Mouse (Mus musculus): ENCODE results near the gene Hrnr.

Gene Hrnr

DNA sequence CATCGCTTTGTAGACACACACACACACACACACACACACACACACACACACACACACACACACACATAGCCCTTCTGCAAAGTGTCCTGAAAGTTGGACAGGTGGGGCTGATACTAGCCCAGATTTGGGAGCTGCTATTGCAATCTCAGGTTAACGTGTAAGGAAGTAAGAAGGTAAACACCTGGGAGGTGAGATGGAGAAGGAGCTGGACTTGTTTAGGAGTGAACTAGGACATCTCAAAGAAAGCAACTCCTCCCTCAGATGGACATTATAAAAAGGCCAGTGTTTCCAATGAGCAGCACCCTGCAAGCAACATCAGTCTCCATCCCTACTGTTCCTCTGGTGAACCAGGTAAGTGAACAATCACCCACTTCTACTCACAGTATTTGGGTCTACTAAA lies at the start of gene Hrnr:
Gene Hrnr, plus strand, starts transcription at position 301 of the 400 bp plus-strand sequence.
- no peak for DNase-seq (ENCODE audit: low spot score in 2 of 2)

DNA sequence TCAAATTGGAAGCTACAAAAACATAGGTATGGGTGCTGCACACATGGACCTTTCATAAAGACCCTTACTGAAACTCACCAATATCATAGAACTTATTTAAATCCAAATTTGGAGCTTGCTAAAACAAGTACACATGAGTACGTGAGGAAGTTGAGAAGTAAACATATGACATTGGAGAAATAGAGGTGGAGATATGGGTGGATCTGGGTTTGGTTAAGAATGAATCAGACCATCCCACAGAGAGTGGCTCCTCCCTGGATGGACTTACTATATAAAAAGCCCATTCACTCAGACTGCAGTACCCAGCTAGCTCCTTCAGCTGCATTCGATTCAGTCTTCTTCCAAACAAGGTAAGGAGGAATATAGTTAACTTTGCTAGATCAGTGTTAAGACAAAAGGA lies 46.3 kb upstream of the Hrnr start, which contains the start of gene Flg:
Gene Flg, plus strand, starts transcription at position 301 of the 400 bp plus-strand sequence.
- DNase-seq (ENCODE audit: low spot score in 2 of 2), result no peak

DNA sequence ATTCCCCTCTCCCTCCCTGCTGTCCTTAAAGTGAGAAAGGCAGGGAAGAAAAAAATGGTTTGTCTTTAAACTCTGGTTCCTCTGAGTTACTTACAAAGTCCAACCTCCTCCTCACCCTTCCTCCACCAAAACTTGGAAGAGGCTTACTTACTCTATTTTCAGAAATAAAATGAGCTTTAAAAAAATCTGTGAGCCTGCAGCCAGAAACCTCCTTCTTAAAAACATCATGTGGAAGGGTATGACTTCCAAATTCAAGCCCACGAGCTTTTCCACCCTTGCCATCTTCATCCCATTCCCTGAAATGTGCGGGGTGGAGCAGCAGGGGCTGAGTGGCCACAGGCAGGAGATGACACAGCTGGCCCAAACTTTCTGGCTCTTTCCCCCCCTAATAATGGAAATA lies 22.0 kb upstream of the Hrnr start:
- peak; percentile 16 to 47 for DNase-seq (ENCODE audit: low spot score in 2 of 2)

DNA sequence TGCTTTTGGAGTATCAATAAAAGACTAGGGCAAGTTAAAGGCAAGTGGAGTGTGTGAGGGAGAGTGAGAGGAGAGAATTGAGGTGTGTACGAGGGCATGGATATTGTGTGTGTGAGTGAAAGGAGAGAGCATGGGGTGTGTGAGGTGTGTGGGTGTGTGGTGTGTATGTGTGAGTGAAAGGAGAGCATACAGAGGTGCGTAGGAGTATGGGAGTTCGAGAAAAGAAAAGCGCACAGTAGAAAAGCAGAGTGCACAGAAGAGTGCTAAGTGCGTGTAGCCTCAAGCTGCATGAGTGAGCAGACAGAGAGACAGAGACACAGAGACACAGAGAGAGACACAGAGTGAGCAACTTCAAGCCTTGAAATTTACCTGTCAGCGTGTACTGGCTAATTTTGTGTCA lies 19.7 kb upstream of the Hrnr start:
- peak; percentile 16 to 18 for DNase-seq (ENCODE audit: low spot score in 2 of 2)

DNA sequence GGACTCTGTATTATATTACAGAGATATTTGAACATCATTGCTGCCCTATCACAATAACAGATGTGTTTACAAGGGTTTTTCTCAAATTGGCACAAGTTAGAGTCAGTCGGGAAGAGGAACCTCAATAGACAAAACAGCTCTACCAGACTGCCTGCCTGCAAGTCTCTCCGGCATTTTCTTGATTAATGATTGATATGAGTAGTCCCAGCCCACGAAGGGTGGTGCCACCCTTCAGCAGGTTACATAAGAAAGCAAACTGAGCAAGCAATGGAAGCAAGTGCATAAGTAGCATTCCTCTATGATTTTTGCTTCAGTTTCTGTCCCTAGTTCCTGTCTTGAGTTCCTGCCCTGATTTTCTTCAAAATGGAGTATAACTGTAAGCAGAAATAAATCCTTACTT lies 17.7 kb upstream of the Hrnr start:
- DNase-seq (ENCODE audit: low spot score in 2 of 2), result no peak

DNA sequence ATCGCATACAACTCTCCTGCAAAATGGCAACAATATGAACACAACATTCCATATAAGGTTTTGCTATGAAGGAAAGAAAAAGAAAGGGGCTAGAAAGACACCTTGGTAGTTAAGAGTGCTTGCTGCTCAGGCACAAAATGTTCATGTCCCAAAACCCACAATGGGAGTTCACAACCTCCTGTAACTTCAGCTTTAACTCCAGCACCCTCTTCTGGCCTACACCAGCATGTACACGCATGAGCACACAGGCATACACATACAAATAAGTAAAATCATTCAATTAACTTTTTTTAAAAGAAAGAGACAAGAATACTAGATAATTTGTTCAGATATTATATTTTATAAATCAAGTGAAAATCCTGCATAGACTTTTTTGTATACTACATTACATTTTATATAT lies 13.4 kb upstream of the Hrnr start:
- DNase-seq (ENCODE audit: low spot score in 2 of 2), result no peak

DNA sequence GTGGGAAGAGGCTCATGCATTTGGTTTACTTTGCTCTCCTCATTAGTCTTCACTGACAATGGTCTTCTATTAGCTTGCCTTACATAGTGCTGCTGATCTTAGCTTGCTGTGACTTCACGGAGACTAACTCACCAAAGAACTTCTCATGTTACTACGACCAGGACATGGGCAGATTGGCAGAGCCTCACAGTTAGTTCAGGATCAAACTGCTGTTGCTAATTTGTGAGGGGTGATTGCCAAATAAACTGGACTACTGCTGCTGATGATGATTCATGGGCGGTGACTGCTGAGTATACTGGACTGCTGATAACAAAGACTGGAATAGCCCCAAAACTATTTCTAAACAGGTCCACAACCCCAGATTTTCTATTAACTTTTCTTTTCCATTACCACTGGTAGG lies 8.2 kb upstream of the Hrnr start:
- DNase-seq (ENCODE audit: low spot score in 2 of 2), result no peak

DNA sequence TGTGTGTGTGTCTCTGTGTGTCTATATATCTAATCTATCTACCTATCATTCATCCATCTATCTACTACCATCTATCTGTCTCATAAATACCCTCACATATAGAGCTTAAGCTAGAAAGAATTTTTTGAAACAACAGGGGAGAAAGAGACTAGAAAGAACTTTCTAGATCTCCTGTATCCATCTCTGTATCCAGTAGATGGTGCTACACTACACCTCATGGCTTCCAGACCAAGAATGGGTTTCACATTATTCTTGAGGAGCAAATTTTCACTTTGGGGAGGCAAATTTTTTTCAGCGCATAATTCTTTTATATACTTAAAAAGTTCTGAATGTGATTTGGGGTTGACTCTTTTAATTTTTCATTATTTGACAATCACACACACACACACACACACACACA lies 5.2 kb upstream of the Hrnr start:
- DNase-seq (ENCODE audit: low spot score in 2 of 2), result no peak

DNA sequence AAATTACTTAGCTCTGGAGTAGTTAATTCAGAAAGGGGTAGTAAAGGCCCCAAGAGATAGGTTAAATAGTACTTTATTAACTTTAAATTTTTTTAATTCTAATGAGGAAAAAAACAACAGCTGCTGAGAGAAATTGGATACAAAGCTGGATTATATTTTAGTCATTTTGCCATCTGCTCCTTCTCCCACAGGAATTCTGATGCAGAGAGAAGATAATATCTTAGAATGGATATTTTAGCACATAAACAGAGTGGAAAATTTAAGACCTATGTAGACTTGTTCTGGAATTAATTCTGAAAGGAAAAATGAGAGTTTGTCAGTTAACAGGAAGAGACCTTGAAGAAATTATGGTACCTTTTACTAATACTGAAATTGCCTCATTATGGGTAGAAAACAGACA lies 18.2 kb downstream of the Hrnr start:
- DNase-seq (ENCODE audit: low spot score in 2 of 2), result no peak

DNA sequence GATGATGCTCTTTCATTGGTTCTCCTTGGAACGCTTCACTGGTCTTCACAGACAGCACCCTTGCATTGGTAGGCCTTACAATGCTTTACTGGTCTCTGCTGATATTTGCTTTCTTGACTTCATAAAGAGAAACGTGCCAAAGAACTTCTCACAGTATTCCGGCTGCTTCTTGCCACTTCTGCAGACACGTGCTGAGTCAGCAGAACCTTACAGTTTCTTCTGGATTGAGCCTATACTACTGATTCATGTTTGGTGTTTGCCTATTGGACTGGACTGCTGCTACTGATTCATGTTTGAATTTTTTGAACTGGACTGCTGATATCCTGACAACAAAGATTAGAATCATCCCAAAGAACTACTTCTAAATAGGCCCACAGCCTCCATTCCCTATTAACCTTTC lies 20.5 kb downstream of the Hrnr start:
- no peak for DNase-seq (ENCODE audit: low spot score in 2 of 2)

DNA sequence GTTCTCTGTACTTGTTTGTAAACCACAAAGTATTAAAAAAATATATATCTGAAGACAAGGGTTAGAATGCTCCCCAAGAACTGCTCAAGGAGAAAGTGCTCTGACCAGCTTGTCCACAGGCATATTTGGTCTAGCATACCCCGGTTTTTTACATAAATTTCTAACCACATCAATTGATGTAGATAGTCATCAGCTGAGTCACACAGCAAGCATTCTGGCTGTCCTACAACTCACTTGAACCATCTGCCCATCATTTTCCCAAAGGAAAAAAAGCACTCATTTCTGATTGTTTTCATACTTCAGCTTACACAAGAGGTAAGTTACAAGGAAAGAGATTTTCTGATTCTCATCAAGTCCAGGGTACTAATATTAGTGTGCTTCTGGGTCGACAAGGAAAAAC lies 27.3 kb downstream of the Hrnr start:
- no peak for DNase-seq (ENCODE audit: low spot score in 2 of 2)

DNA sequence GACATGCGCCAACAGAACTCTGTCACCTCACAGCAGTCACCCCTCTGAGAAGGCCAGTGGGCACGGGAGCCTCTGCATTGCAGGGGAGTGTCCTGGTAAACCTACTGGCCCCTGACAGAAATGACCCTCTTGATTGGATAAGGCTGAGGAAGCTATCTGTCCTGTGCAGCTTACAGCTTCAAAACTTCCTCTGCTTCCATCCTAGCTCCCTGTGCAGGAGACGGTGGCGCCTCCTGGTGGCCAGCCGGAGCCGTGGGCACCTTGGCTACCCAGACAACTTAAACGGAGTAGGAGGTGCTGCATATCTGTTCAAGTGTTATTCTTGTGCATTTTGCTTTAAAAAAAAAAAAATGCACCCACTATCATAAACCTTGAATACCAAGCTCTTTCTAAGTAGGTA lies 40.5 kb downstream of the Hrnr start:
- DNase-seq (ENCODE audit: low spot score in 2 of 2), result peak in 1 of 2 experiments; percentile 65

DNA sequence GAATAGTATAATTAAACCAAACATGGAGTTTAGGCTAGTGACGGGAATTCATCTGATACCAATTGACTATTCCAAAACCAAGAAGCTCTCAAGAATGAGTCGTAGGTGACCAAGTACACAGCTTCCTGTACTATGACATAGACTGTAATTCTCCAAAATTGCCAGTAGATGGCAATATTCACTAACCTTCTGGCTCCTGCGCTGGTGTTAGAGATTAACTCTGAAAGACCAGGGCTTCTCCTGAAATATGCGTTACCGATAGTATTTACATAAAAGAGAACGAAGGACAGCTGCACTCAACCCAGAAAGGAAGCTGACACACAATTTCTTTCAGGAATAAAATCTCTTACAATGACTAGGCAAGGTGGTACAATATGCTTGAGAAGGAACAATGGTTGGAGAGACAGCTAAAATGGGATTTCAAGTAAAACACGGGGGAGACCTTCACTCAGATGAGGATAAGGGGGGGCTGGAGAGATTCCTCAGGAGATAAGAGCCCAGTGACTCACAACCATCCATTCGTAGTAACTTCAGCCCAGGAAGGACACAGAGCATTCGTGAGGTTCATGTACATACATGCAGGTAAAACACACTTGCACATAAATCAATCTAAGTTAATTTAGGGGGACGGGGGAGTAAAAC lies 42.5 kb downstream of the Hrnr start:
- no peak for DNase-seq (ENCODE audit: low spot score in 2 of 2)

DNA sequence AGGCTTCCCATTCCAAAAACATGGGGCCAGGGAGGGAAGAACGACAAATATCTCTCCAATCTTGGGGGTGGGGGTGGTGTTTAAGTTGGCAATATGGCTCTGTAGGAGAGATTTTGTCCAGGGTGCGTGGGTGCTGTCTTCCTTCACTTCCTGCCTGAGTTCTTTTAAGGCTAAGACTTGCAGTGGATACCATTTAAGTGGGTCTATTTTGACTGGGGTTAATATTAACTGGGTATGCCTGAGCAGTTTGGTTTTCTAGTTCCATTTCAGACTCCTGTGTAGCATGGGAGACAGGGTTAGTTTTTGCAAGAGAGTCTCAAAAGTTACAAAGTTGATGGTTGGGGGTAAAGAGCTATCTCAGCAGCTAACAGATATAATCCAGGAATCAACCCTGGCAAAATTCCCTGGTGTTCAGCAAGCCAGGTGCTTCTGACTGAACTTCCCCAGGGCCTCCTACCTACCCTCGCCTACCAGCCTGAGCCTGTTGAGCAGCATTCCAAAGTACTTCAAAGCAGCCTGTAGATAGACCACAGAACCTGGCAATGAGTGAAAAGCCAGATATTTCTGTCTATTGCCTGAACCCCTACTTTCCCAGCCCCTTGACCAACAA lies 47.5 kb downstream of the Hrnr start:
- DNase-seq (ENCODE audit: low spot score in 2 of 2), result no peak

DNA sequence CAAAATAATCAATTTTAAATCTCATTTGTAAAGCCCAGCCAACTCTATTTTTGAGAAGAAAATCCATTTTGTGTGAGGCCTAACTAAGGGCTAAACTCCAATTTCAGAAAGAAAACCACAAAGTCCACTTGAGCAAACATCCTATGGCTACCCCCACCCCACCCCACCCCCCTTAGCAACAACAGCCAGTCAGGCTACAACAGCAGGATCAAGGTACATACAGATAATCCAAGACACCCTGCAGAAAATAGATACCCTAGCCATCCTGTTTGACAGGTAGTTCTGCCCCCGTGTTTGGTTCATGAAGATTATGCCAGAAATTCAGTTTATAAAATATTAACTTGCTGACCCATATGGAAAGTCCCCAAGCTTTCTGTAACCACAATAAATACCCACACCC lies 48.6 kb downstream of the Hrnr start:
- DNase-seq (ENCODE audit: low spot score in 2 of 2), result no peak

DNA sequence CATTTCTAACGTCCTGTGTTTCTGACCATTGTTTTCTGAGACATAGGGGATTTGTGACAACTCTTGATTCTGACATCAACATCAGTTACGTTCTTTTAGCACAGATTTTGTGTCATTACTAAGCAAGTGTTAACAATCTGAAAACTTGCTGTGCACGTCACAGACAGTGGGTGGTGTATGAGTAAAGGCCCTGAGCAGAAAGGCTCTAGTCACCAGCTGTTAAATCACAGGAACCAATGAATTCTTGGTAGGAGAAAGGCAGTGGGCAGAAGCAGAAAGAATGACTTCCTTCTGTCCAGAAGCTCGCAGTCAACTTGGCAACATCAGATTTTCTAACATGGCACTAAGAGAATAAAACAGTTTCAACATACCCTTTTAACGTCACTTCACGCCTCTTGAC lies 53.9 kb downstream of the Hrnr start:
- no peak for DNase-seq (ENCODE audit: low spot score in 2 of 2)

DNA sequence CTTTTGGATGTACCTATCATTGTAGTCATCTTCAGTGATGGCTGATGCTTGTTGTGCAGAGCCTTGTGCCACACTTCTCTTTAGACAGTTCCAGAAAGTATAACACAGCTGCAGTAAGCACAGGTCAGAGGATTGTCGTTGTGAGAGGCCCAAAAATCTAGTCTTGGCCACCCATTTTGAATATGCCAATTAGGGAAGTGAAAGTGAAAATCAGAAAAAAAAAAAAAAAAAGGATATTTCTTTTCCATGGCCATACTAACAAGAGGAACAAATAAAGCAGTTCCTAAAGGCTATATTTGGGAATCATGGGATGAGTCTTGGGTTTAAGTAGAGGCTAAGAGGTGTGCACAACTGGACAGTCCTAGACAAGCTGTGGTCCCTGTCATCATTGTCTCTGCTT lies 55.6 kb downstream of the Hrnr start:
- no peak for DNase-seq (ENCODE audit: low spot score in 2 of 2)

DNA sequence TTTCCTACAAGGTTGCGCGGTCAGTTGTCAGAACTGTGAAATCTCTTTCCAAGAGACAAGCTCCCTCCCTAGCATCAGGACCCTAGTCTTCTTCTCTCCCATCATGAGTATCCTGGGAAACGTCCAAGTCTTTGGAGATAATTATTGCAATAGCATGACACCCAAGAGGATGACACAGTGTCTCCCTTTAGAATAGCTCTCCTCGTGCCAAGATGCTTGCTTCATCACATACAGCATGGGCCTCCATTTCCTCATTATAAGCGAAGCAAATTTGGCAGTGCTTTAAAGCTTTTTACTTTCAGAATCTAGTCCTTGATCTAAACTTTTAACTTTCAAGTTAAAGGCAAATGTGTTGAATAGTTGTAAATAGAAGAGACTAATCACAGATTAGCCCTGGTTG lies 56.1 kb downstream of the Hrnr start:
- DNase-seq (ENCODE audit: low spot score in 2 of 2), result no peak

DNA sequence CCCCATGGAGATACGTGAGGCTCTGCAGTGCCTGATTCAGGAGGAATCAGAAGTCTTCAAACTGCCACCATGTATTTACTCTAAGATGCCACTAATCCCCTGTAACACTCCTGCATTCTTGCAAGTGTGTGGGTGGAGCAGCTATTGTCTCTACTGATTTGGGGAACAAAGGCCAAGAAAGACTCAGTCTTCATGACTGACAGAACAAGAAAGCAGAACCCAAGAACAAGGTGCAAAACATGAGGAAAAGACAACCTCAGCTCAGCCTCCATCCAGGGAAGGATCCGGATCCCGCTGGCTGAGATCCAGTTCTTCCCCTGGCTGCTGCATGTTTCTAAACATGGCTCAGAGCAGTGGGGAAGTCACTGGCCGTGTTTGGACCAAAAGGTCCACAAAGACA lies 58.6 kb downstream of the Hrnr start:
- no peak for DNase-seq (ENCODE audit: low spot score in 2 of 2)
